Mouse (Mus musculus): ENCODE measurements around the gene Ankrd31. TPM values are rescaled to one million over a fixed set of nuclear protein-coding genes. Genes with fewer than 3 reads are reported as not detected.
"Not testable (repeated sequence)": the region's sequence is repeated elsewhere in the genome, so short reads cannot be mapped to it uniquely, and the experiment has no call there.

Ankrd31 gene
- polyA plus RNA-seq, 1 experiment, result not detected

DNA sequence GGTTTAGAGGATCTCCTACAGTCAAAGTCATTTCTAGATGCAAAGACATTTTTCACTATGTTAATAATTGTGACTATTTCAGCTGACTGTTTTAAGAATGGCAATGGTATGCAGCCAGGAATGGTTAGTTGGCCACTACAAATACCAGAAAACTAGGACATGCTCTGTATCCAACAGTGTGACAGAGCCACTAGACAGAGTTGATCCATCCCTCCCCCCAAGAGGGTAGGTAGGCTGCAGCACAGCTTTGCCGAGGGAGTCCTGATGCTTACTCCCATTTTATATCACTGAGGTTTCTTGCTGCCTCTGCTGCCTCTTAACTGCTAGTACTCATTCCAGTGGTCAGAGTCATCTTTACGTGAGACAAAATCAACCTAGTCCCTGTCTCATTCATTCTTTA, 147.1 kb downstream of the Ankrd31 start:
- Histone ChIP-seq H3K4me3 (replicated peaks; ENCODE audit: extremely low read depth, low read depth, low read length) (no peak overlapping the region), H3K4me1 (ENCODE audit: control insufficient read depth, insufficient read depth, low read length) (no peaks in the 10 kb centered on the region)
- WGBS, result 88% methylated on average over 2 of the region's 2 CpGs
- no peak for TF ChIP-seq POLR2A (IDR thresholded peaks at IDR 0.05; ENCODE audit: borderline replicate concordance, extremely low read depth, low read depth, low read length)
- no peak for TF ChIP-seq CTCF (IDR thresholded peaks at IDR 0.05; ENCODE audit: insufficient read depth, low read length)
- DNase-seq, result no peak

DNA sequence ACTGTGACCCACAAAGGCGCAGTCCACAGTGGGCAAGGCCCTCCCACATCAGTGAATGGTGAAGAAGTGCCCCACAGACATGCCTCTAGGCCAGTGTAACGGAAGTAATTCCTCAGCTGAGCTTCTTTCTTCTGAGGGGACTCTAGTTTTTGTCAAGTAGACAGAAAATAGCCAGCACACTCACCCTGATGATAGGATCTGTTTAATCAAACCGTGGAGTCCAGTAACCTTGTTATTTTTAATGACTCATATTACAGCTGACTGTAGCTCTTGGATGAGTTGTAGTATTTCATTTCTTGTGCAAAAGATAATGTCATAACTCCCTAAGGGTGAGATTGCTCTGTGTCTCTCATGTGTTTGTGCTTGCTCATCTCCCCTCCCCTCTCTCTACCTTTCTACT, 158.6 kb downstream of the Ankrd31 start:
- WGBS, result 54% methylated on average over 3 of the region's 3 CpGs
- DNase-seq, result no peak
- no peak overlapping the region for H3K4me3 ChIP-seq (replicated peaks; ENCODE audit: extremely low read depth, low read depth, low read length)
- no peaks in the 10 kb centered on the region for H3K4me1 ChIP-seq (ENCODE audit: control insufficient read depth, insufficient read depth, low read length)
- TF ChIP-seq POLR2A (IDR thresholded peaks at IDR 0.05; ENCODE audit: borderline replicate concordance, extremely low read depth, low read depth, low read length) (no peak), CTCF (IDR thresholded peaks at IDR 0.05; ENCODE audit: insufficient read depth, low read length) (no peak)

DNA sequence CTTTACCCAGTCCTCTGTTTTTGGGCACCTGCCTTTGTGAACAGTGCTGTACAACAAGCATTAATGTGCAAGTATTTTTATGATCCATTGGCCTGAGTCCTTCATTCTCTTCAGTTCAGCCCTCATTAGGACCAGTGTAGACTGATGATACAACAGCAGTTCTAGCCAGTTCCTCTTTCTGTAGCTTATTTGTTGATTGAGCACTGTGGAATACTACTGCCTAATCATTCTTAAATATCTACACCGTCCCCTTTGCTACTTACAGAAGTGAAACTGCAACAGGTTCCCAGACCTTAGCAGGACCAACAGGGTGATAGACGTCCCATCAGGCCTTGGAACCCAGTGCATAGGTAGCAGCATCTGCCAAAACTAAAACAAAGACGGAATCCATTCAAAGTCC, 163.1 kb downstream of the Ankrd31 start:
- Histone ChIP-seq H3K4me1 (ENCODE audit: control insufficient read depth, insufficient read depth, low read length) (no peaks in the 10 kb centered on the region), H3K4me3 (replicated peaks; ENCODE audit: extremely low read depth, low read depth, low read length) (no peak overlapping the region)
- DNase-seq, result no peak
- WGBS, result 76% methylated on average over 3 of the region's 3 CpGs
- TF ChIP-seq CTCF (IDR thresholded peaks at IDR 0.05; ENCODE audit: insufficient read depth, low read length) (no peak), POLR2A (IDR thresholded peaks at IDR 0.05; ENCODE audit: borderline replicate concordance, extremely low read depth, low read depth, low read length) (no peak)

DNA sequence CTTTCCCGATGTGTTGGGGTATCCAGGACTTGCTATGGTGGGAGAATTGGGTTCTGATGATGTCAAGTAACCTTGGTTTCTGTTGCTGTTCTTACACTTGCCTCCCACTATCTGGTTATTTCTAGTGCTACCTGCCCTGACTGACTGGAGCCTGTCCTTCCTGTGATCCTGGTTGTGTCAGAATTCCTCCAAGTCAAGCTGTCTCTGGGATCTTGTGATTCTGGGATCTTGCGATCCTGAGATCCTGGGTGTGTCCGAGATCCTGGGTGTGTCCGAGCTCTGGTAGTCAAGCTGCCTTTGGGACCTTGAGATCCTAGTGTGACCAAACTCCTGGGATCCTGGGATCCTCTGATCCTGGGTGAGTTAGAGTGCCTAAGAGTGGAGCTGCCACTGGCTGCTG, 175.1 kb downstream of the Ankrd31 start:
- WGBS, result 90% methylated on average over 4 of the region's 4 CpGs
- not testable (repeated sequence) for DNase-seq; H3K4me3 ChIP-seq (replicated peaks; ENCODE audit: extremely low read depth, low read depth, low read length); H3K4me1 ChIP-seq (ENCODE audit: control insufficient read depth, insufficient read depth, low read length)

DNA sequence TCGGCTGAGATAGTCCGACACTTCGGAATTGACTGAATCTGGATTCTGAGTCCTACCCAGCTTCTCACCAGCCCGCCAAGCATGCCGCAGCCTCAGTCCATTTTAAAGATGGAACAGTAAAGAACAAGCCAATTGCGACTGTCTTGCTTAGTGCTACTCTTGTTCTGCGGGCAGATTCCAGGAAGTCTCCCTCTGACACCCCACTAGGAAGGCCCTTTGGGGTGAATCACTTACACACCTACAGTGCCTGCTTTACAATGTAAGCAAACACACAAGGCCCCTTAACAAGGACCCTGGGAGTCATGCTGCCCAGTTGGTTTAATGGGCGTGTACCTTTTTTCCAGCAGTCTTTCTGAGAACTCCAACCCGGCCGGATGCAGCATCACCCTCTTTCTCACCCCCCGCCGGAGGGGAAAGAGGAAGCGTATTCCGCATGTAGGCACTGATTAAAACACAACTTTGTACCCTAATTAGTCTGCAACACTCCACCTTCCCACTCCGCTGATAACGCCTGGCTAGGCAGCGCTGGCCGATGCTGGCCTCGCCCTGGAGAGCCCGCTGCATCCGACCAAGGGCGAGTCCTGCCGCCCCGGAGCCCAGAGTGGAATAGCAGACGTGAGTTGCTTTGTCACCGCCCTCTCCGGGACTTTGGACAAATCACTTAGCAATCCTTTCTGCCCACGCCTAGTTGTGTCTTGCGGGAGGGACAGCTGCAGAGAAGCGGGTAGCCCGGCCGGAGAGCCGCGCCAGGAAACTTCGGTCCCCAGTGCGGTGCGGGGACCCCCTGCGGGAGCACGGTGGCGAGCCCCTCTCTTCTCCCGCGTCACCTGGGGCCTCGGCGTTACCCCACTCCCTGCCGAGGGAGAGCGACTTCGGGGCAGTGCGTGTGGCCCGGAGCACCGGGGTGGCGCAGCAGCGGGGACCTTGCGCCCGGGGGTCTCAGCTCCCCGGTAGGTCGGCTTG, 176.2 kb downstream of the Ankrd31 start, which contains the start of gene Gcnt4:
Gcnt4 (plus strand) TSS at position 691 of the 963 bp plus-strand sequence.
- TF ChIP-seq POLR2A (IDR thresholded peaks at IDR 0.05; ENCODE audit: borderline replicate concordance, extremely low read depth, low read depth, low read length), result no peak
- TF ChIP-seq CTCF (IDR thresholded peaks at IDR 0.05; ENCODE audit: insufficient read depth, low read length), result no peak
- 11% methylated on average over 50 of the region's 56 CpGs for WGBS
- Histone ChIP-seq H3K4me3 (replicated peaks; ENCODE audit: extremely low read depth, low read depth, low read length) (peak within 1 kb of the TSS; percentile 59), H3K4me1 (ENCODE audit: control insufficient read depth, insufficient read depth, low read length) (no peaks in the 10 kb centered on the region)
- peak; percentile 28 for DNase-seq

DNA sequence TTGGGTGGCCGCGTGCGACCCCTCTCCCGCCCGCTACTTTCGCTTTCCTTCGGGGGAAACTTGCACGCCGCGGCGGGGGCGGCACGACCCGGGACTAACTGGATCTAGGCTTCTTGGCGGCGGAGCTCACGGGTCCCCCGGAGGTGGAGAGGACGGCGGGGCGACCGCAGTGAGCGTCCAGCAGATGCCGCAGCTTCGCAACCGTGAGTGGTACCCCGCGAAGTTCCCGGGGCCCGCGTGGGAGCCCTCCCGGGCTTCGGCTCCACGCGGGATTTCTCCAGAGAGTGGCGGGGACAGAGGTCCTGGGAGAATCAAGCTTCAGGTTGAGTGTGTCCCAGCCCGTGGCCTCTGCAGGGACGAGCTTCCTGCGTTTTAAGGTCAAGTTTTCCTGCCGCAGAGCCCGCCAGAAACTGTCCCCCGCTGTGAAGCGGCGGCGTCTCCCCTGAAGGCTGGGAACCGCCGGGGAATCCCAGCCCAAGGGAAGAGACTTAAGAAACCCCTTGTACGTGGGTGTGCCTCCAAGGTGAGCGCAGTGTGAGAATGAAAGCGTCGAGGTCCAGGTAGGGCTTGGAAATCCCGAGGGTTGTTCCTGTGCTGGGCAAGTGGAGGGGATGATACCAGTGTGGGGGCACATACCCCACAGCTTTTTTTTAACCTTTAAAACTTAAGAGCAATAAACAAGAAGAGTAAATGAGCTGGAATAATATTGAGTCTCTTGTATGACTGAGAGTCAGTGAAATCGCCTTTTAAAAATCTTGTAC, 177.1 kb downstream of the Ankrd31 start:
- H3K4me3 ChIP-seq (replicated peaks; ENCODE audit: extremely low read depth, low read depth, low read length), result peak overlapping the region; percentile 59
- TF ChIP-seq POLR2A (IDR thresholded peaks at IDR 0.05; ENCODE audit: borderline replicate concordance, extremely low read depth, low read depth, low read length) (no peak), CTCF (IDR thresholded peaks at IDR 0.05; ENCODE audit: insufficient read depth, low read length) (no peak)
- 2% methylated on average over 53 of the region's 53 CpGs for WGBS
- H3K4me1 ChIP-seq (ENCODE audit: control insufficient read depth, insufficient read depth, low read length), result no peaks in the 10 kb centered on the region
- peak; percentile 4 for DNase-seq

DNA sequence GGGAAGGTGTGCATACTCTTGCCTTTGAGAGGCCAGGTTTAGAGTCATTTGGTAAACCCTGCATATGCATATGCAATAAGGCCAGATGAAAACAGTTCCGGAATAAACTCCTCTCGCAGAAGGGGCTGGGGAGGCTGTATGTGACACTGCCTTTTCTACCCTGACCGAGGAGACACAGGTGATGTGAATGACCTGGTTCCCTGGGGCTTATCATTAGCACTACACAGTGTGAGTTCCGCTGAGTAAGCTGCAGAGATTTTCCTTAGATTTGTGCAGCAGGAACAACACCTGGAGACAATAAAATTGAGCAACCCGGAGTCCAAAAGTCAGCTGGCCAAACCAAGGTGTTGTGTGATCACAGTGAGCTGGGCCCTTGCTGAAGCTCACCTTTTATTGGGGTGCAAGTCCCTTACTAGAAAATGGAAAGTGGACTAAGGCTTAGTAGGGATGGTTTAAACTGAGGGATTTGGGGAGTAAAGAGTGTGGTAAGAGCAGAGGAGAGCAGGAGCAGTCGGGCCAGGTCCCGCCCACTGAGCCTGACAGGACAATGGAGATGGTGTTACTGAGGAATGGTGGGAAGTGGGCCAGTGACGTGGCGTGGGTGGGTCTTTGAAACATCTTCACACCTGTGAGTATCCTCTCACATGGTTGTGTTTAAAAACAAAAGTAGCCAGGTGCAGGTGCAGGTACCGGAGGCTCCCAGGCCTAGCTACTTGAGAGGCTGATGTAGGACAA, 178.1 kb downstream of the Ankrd31 start:
- WGBS, result 69% methylated on average over 10 of the region's 10 CpGs
- Histone ChIP-seq H3K4me3 (replicated peaks; ENCODE audit: extremely low read depth, low read depth, low read length) (no peak overlapping the region), H3K4me1 (ENCODE audit: control insufficient read depth, insufficient read depth, low read length) (no peaks in the 10 kb centered on the region)
- DNase-seq, result no peak
- no peak for TF ChIP-seq CTCF (IDR thresholded peaks at IDR 0.05; ENCODE audit: insufficient read depth, low read length)
- no peak for TF ChIP-seq POLR2A (IDR thresholded peaks at IDR 0.05; ENCODE audit: borderline replicate concordance, extremely low read depth, low read depth, low read length)

DNA sequence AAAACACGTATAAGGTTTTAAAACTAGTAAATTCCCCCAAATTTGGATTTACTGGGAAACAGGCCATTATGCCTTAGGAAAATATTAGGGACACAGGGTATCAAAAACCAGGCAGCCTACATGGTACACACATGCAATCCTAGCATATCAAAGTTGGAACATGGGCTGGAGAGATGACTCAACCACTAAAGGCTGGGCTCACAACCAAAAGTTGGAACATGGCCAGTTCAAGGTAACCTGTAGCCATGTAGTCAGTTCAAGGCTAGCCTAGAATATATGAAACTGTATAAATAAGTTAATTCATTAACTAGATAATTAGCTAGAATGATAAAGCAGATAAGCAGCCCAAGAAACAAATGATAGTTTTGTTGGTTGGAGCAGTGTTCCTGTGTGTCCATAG, 179.7 kb downstream of the Ankrd31 start:
- no peak for DNase-seq
- TF ChIP-seq POLR2A (IDR thresholded peaks at IDR 0.05; ENCODE audit: borderline replicate concordance, extremely low read depth, low read depth, low read length) (no peak), CTCF (IDR thresholded peaks at IDR 0.05; ENCODE audit: insufficient read depth, low read length) (no peak)
- H3K4me3 ChIP-seq (replicated peaks; ENCODE audit: extremely low read depth, low read depth, low read length), result no peak overlapping the region
- 96% methylated on average over 1 of the region's 1 CpGs for whole genome bisulfite sequencing
- no peaks in the 10 kb centered on the region for H3K4me1 ChIP-seq (ENCODE audit: control insufficient read depth, insufficient read depth, low read length)

DNA sequence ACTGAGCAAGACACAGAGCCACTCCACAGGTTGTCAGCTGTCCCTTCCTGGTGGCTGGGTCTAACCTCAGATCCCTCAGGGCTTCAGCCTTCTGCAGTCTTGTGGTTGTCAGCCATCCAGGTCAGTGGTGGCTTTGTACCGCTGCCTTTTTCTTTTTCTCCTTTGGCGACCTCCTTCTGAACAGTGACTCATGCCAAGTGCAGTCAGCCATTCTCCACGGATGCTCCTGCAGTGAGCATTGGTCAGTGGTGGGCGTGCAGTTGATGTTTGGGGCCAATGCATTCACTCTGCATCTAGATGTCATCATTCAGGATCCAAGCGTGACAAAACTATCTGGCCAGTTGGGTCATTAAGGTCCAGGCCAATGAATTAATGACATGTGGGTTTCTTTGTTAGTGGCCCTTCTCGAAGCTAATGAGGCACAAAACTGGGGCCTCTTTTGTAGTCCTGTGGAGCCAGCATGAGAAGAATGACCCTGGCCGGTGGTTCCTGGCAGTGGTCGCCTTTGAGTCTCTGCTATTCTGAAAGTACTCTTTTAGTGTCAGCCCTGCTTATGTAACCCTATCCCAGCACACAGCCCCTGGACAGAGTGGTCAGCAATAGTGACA, 180.5 kb downstream of the Ankrd31 start:
- Histone ChIP-seq H3K4me1 (ENCODE audit: control insufficient read depth, insufficient read depth, low read length) (no peaks in the 10 kb centered on the region), H3K4me3 (replicated peaks; ENCODE audit: extremely low read depth, low read depth, low read length) (no peak overlapping the region)
- no peak for DNase-seq
- WGBS, result 70% methylated on average over 8 of the region's 8 CpGs
- TF ChIP-seq CTCF (IDR thresholded peaks at IDR 0.05; ENCODE audit: insufficient read depth, low read length) (no peak), POLR2A (IDR thresholded peaks at IDR 0.05; ENCODE audit: borderline replicate concordance, extremely low read depth, low read depth, low read length) (no peak)

Measured in lung, adult 2 months (tissue).